Mouse (Mus musculus) G1E (cell line): ENCODE data around the gene P3h4. TPM values are rescaled to one million over a fixed set of nuclear protein-coding genes. Genes with fewer than 3 reads are reported as not detected.

Experiments
- ATAC-seq: 2 replicates; pipeline ENCODE4 v1.8.0; 2016; ENCODE audit warnings: mild to moderate bottlenecking; ENCODE audit not compliant: insufficient number of reproducible peaks, poor library complexity, low FRiP score, severe bottlenecking; ENCODE audit errors: extremely low read depth
- DNase-seq: peaks from one replicate; pipeline ENCODE4 v3.0.0; 2012; ENCODE audit warnings: low spot score
- H3K27me3 ChIP-seq: 2 replicates; pipeline ENCODE4 v1.6.1; 2012; ENCODE audit warnings: mild to moderate bottlenecking, low read length, inconsistent platforms; ENCODE audit not compliant: insufficient read depth
- H3K36me3 ChIP-seq: replicated peaks from 2 replicates; pipeline ENCODE3; 2012; ENCODE audit warnings: mild to moderate bottlenecking, inconsistent platforms
- H3K4me1 ChIP-seq: 2 replicates; pipeline ENCODE4 v1.6.1; 2012; ENCODE audit warnings: low read depth, low read length, inconsistent platforms, mixed read lengths; ENCODE audit not compliant: insufficient read depth
- H3K4me3 ChIP-seq: 2 replicates; pipeline ENCODE4 v1.5.1; 2012; ENCODE audit warnings: low read depth, mild to moderate bottlenecking, inconsistent platforms, low read length, moderate library complexity, mixed read lengths
- H3K9me3 ChIP-seq: replicated peaks from 2 replicates; pipeline ENCODE4 v1.6.1; 2012; ENCODE audit warnings: inconsistent platforms
- CTCF ChIP-seq: IDR thresholded peaks from 2 replicates; pipeline ENCODE4 v1.5.1; 2012; ENCODE audit warnings: low read depth, low read length, inconsistent platforms, mixed read lengths
- GATA1 ChIP-seq: IDR thresholded peaks from 2 replicates; pipeline ENCODE4 v1.6.1; 2012; ENCODE audit warnings: borderline replicate concordance, low read length, inconsistent platforms, mixed read lengths
- GATA2 ChIP-seq: IDR thresholded peaks from 2 replicates; pipeline ENCODE4 v1.6.1; 2012; ENCODE audit warnings: low read depth, low read length, inconsistent platforms, borderline replicate concordance
- POLR2AphosphoS5 ChIP-seq: IDR thresholded peaks from 2 replicates; pipeline ENCODE4 v1.6.1; 2012; ENCODE audit warnings: low read depth, low read length, inconsistent platforms; ENCODE audit not compliant: insufficient replicate concordance
- TAL1 ChIP-seq: conservative IDR thresholded peaks from 2 replicates; pipeline ENCODE4 v1.6.1; 2012; ENCODE audit warnings: low read depth, low read length, inconsistent platforms, mixed read lengths
- polyA plus RNA-seq: library from polyadenylated mRNA; stranded (reverse); fragments of >175 nt; gene quantifications from 2 replicates; pipeline ENCODE4 v1.2.3, GENCODE M21; 2012
- total RNA-seq, 2 experiments: library from RNA; stranded (forward) in 1 of 2; stranded (reverse) in 1 of 2; fragments of 200-1000 nt in 1 of 2; fragments of >200 nt in 1 of 2; fragmentation: Nextera tagmentation in 1 of 2; gene quantifications; 2 replicates each; pipeline ENCODE4 v1.2.3; 2014 to 2017

P3h4 gene
- total and polyA plus RNA-seq, 3 experiments, result not detected

DNA sequence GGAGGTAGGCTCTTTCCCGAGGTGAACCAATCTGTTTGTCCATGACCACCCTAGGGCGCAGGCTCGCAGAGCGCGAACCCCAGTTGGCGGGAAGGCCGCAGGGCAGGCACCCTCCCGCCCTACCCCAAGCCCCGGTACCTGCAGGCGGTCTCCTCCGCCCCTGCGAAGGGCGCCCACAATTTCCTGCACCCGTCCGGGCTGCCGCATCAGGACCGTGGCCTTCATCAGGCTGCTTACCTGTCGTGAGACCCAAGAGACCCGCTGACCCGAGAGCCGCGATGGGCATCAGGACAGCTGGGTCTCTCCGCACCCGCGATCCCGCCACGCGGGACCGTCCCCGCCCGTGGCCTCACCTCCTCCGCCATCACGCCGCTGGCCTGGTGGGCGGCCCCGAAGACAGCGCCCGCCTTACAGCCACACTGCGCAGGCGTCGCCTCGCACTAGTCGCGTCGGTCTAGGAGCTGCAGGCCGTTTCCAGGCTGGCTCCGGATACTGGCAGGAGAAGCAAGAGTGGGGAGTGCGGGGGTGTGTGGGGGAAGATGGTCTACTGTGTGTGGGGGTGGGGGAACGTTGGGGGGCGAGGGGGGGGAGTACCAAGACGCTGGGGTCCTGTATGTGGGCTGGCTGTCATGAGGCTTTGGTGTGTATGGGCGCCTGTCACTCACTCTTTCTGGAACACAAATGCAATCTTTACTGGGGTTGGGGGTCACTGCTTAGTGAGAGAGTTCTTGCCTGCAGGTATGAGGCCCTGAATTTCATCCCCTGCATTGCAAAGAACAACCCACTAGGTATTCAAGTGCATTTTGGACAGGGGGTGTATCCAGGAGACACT lies 26.3 kb upstream of the P3h4 start:
- Histone ChIP-seq H3K4me1 (peaks cover 20% of the 10 kb centered on the region), H3K9me3 (no peaks in the 10 kb centered on the region), H3K27me3 (0 out of 2 replicates have a peak, but pooled peaks cover 3% of the 10 kb centered on the region), H3K36me3 (peaks cover 33% of the 10 kb centered on the region), H3K4me3 (peak overlapping the region; percentile 78)
- DNase-seq (peak; percentile 76), ATAC-seq (0 out of 2 replicates have a peak, but pooled peaks have one; percentile 45)
- TF ChIP-seq GATA2 (no peak), POLR2AphosphoS5 (no peak), GATA1 (no peak), TAL1 (no peak), CTCF (no peak)

DNA sequence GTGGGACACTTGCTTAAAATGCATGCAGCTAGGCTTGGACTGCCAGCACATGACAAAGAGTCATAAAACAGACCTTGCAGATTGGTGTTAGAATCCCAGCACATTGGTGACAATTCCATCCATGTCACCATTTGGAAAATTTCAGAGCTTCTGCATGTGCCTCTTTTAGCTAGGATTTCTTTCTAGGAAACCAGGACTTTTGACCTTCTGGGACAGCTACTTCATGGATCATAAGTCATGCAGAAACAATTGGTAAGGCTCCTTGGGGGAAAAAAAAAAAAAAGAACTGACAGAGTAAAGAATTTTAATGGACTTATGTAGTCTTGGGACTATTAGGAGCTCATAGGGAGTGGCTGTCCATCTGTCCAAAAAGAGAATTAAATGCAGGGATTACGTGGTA lies 23.3 kb upstream of the P3h4 start:
- Histone ChIP-seq H3K4me1 (peaks cover 25% of the 10 kb centered on the region), H3K27me3 (peaks cover 7% of the 10 kb centered on the region; the same call in 1 of the 2 replicates), H3K9me3 (no peaks in the 10 kb centered on the region), H3K36me3 (peaks cover 55% of the 10 kb centered on the region), H3K4me3 (no peak overlapping the region)
- TF ChIP-seq CTCF (no peak), TAL1 (no peak), GATA2 (no peak), GATA1 (no peak), POLR2AphosphoS5 (no peak)
- no peak for ATAC-seq
- DNase-seq, result no peak

DNA sequence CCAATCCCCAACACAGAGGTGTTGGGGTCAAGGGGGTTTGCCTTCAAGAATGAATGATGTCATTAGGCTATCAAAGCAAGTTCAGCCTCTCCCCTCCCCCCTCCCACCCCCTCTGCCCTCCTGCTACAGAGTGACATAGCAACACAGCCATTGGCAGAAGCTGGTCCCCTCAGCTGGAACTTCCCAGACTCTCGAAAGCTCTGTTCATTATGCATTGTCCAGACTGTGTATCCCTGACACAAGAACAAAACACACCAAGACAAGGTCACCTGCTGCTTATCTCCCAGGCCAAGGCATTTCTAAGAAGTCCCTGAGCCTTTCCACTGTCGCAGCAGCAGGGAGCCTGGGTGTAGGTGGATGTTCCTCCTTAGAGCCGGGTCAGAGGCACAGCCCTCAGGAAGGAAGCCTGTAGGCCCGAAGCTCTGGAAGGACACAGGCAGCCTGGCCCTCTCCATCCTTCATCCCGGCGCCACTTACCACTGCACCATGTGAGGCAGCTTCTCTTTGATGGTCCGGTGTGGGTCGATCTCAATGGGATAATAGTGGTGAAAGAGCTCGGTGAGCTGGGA lies 21.1 kb upstream of the P3h4 start:
- TF ChIP-seq POLR2AphosphoS5 (no peak), GATA1 (no peak), TAL1 (no peak), GATA2 (no peak), CTCF (no peak)
- no peak for ATAC-seq
- H3K36me3 ChIP-seq, result peaks cover 68% of the 10 kb centered on the region

DNA sequence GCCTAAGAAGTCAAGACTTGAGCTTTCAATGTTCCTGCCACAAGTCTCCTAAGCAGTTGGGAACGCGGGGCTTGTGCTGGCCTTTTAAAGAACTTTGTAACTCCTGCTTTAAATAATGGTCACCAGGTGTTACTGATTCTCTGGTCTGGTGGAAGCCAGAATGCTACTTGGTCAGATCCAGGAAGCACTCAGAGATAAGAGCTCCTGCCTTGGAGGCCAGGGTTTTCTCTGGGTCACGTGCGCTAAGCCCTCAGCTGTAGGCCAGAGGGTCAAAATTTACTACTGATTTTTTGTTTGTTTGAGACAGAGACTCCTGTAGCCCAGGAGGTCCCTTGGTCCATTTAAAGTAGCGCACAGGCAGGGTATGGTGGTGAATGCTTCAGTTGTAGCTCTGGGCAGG lies 17.4 kb upstream of the P3h4 start:
- DNase-seq (no peak), ATAC-seq (no peak)
- H3K27me3 ChIP-seq, result peaks cover 14% of the 10 kb centered on the region; the same call in 1 of the 2 replicates
- H3K36me3 ChIP-seq, result peaks cover 66% of the 10 kb centered on the region
- peaks cover 8% of the 10 kb centered on the region for H3K4me1 ChIP-seq
- H3K9me3 ChIP-seq, result no peaks in the 10 kb centered on the region
- no peak overlapping the region for H3K4me3 ChIP-seq
- TF ChIP-seq CTCF (no peak), GATA2 (no peak), POLR2AphosphoS5 (no peak)

More for the DNA sequence above, 21.1 kb upstream of the P3h4 start:
- no peak for DNase-seq
- H3K27me3 ChIP-seq, result peaks cover 8% of the 10 kb centered on the region; the same call in 1 of the 2 replicates
- no peak overlapping the region for H3K4me3 ChIP-seq
- H3K4me1 ChIP-seq, result peaks cover 21% of the 10 kb centered on the region
- H3K9me3 ChIP-seq, result no peaks in the 10 kb centered on the region

DNA sequence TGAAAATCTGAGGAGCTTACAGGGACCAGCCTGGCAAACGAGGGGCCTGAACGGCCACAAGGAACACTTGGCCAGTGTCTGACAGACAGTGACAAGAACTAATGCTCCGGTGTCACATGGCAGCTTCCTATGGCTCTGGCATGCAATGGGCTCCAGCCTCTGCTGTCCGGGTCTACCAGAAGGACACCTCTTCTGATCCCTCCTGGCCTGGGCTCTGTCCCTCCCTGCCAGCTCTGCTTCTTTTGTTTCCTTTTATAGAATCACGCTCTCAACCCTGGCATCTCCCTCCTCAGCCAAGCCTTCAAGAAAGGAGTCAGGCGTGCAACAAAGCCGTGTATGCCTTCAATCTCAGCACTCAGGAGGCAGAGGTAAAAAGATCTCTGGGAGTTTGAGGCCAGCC lies 15.4 kb upstream of the P3h4 start:
- Histone ChIP-seq H3K9me3 (no peaks in the 10 kb centered on the region), H3K4me1 (peaks cover 15% of the 10 kb centered on the region), H3K4me3 (no peak overlapping the region), H3K27me3 (peaks cover 14% of the 10 kb centered on the region; the same call in 1 of the 2 replicates), H3K36me3 (peaks cover 46% of the 10 kb centered on the region)
- TF ChIP-seq CTCF, result no peak
- no peak for TF ChIP-seq GATA1
- TF ChIP-seq POLR2AphosphoS5, result no peak
- no peak for TF ChIP-seq TAL1
- TF ChIP-seq GATA2, result no peak
- ATAC-seq, result no peak
- no peak for DNase-seq

DNA sequence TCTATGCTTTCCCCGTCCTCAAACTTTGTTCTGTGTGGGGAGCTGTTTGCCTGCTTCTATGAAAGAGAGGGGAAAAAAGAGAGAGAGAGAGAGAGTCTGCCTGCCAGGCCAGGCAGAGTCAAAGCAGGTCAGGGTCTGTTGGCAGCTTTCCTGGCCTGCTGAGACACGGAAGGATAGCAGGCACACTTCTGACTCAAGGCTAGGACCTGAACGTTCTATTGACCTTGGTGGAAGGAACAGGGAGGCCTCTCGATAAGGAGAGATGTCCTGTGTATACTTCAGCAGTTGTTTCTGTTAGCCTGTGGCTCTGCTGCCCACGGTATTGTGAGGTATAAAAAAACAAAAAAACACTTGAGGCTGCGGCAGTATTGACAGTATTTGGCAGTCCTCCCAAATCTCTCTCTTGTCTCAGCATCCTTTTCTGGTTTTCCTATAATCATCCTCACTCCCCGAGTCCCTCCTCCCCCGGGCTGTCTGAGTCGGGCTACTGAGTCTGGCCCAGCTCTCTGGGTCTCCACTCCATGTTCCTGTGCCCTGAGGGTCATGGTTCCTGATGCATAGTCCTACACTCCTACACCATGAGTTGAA lies 14.1 kb upstream of the P3h4 start:
- Histone ChIP-seq H3K9me3 (no peaks in the 10 kb centered on the region), H3K4me3 (no peak overlapping the region), H3K4me1 (peaks cover 12% of the 10 kb centered on the region), H3K27me3 (peaks cover 16% of the 10 kb centered on the region; the same call in 1 of the 2 replicates), H3K36me3 (peaks cover 39% of the 10 kb centered on the region)
- ATAC-seq (no peak), DNase-seq (no peak)
- TF ChIP-seq GATA2, result no peak
- no peak for TF ChIP-seq GATA1
